Mouse (Mus musculus) liver, postnatal 0 days (tissue): ENCODE data around the gene Osbpl3.

Source experiments
- CTCF ChIP-seq: sonication (generic); IDR thresholded peaks from 2 replicates; pipeline ENCODE4 v1.5.1; 2016; ENCODE audit warnings: antibody characterized with exemption, low read depth
- EP300 ChIP-seq: IDR thresholded peaks from 2 replicates; pipeline ENCODE4 v1.6.1; 2016; ENCODE audit warnings: antibody characterized with exemption, low read depth, mild to moderate bottlenecking

DNA sequence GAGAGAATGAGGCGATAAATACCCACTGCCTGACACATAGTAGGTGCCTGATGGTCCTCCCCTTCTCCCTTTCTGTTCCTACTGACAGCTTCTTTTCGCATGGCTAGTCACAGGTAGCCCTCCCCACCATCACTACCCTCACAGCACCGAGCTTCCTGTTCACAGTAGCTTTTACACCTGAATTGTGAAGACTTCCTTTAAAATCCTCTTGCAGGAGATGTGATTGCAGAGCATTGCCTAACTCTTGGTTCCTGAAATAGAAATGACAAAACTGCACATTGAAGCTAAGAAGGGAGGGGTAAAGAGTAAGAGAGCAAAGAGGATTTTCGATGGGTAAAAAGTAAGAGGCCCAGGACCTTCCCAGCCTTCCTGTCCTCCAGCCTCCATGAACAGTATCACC lies 211.0 kb downstream of the Osbpl3 start:
- no peak for TF ChIP-seq CTCF
- no peak for TF ChIP-seq EP300
